Mouse (Mus musculus) small intestine, adult 2 months (tissue): ENCODE data around the gene Grifin.

Source experiments
- CTCF ChIP-seq: fragments of 200-500 bp; IDR thresholded peaks from 2 replicates; pipeline ENCODE4 v1.5.1; 2012; ENCODE audit warnings: low read depth, mild to moderate bottlenecking, control low read depth, inconsistent platforms, low read length, moderate library complexity, mixed read lengths; ENCODE audit not compliant: insufficient replicate concordance, insufficient read length; ENCODE audit errors: extremely low read depth
- POLR2A ChIP-seq: fragments of 200-500 bp; IDR thresholded peaks from 2 replicates; pipeline ENCODE4 v1.6.1; 2012; ENCODE audit warnings: low read depth, mild to moderate bottlenecking, control low read depth, inconsistent platforms, low read length, moderate library complexity

GRCm38 (mm10) chr5:140606386-140606785, 41.5 kb upstream of the Grifin start:
- TF ChIP-seq CTCF (no peak), POLR2A (no peak)
